Mouse (Mus musculus): ENCODE results near the gene Pdzd2. TPM values are rescaled to one million over a fixed set of nuclear protein-coding genes. Genes with fewer than 3 reads are reported as not detected.

Pdzd2 gene
- polyA plus RNA-seq, 1 experiment from 2014 or later, result 7.3 TPM

- WGBS, result 79% methylated on average over 1 of the region's 1 CpGs
- no peak for DNase-seq (ENCODE audit: low spot score)
- H3K4me3 ChIP-seq, result no peak overlapping the region
- no peaks in the 10 kb centered on the region for H3K27me3 ChIP-seq (ENCODE audit: insufficient read depth, poor library complexity, severe bottlenecking)
- peaks cover 27% of the 10 kb centered on the region for H3K4me1 ChIP-seq
- no peaks in the 10 kb centered on the region for H3K9me3 ChIP-seq
- H3K36me3 ChIP-seq, result no peaks in the 10 kb centered on the region
- H3K27ac ChIP-seq, result no peak overlapping the region
Measured at GRCm38 (mm10) chr15:12757757-12758156, 18.0 kb upstream of the Pdzd2 start.

GRCm38 (mm10) chr15:12753201-12753600 lies 13.5 kb upstream of the Pdzd2 start:
- 37% methylated on average over 4 of the region's 4 CpGs for WGBS
- no peaks in the 10 kb centered on the region for H3K9me3 ChIP-seq
- no peaks in the 10 kb centered on the region; the same call in 1 of the 2 replicates for H3K27me3 ChIP-seq (ENCODE audit: insufficient read depth, poor library complexity, severe bottlenecking)
- H3K4me3 ChIP-seq, result no peak overlapping the region
- H3K4me1 ChIP-seq, result peaks cover 40% of the 10 kb centered on the region
- H3K27ac ChIP-seq, result peak overlapping the region; percentile 16; the same call in 1 of the 2 replicates
- no peaks in the 10 kb centered on the region for H3K36me3 ChIP-seq
- DNase-seq (ENCODE audit: low spot score), result peak; percentile 78

- Histone ChIP-seq H3K4me1 (peaks cover 38% of the 10 kb centered on the region), H3K9me3 (no peaks in the 10 kb centered on the region), H3K4me3 (no peak overlapping the region), H3K27me3 (ENCODE audit: insufficient read depth, poor library complexity, severe bottlenecking) (no peaks in the 10 kb centered on the region; the same call in 1 of the 2 replicates), H3K27ac (peak overlapping the region; percentile 81; the same call in 1 of the 2 replicates), H3K36me3 (no peaks in the 10 kb centered on the region)
- DNase-seq (ENCODE audit: low spot score), result no peak
- 83% methylated on average over 8 of the region's 8 CpGs for WGBS
Measured at GRCm38 (mm10) chr15:12750963-12751362, 11.2 kb upstream of the Pdzd2 start.

- Histone ChIP-seq H3K36me3 (no peaks in the 10 kb centered on the region), H3K27ac (peak overlapping the region; percentile 81), H3K9me3 (no peaks in the 10 kb centered on the region), H3K4me1 (peaks cover 38% of the 10 kb centered on the region), H3K27me3 (ENCODE audit: insufficient read depth, poor library complexity, severe bottlenecking) (no peaks in the 10 kb centered on the region; the same call in 1 of the 2 replicates), H3K4me3 (peak overlapping the region; percentile 12; the same call in 1 of the 2 replicates)
- peak; percentile 90 for DNase-seq (ENCODE audit: low spot score)
- 30% methylated on average over 11 of the region's 11 CpGs for WGBS
Measured at GRCm38 (mm10) chr15:12749549-12750301, 10.0 kb upstream of the Pdzd2 start.

GRCm38 (mm10) chr15:12742117-12742906 lies 2.6 kb upstream of the Pdzd2 start:
- Histone ChIP-seq H3K27ac (no peak overlapping the region), H3K9me3 (no peaks in the 10 kb centered on the region), H3K36me3 (no peaks in the 10 kb centered on the region), H3K27me3 (ENCODE audit: insufficient read depth, poor library complexity, severe bottlenecking) (peaks cover 22% of the 10 kb centered on the region), H3K4me1 (peaks cover 22% of the 10 kb centered on the region), H3K4me3 (no peak overlapping the region)
- 76% methylated on average over 6 of the region's 6 CpGs for whole genome bisulfite sequencing
- DNase-seq (ENCODE audit: low spot score), result no peak

GRCm38 (mm10) chr15:12738301-12739093 lies 1.2 kb downstream of the Pdzd2 start:
- Histone ChIP-seq H3K9me3 (no peaks in the 10 kb centered on the region), H3K4me3 (peak overlapping the region; percentile 80), H3K4me1 (peaks cover 28% of the 10 kb centered on the region), H3K27ac (no peak overlapping the region), H3K36me3 (no peaks in the 10 kb centered on the region), H3K27me3 (ENCODE audit: insufficient read depth, poor library complexity, severe bottlenecking) (peaks cover 28% of the 10 kb centered on the region)
- WGBS, result 39% methylated on average over 10 of the region's 10 CpGs
- no peak for DNase-seq (ENCODE audit: low spot score)

GRCm38 (mm10) chr15:12735208-12735607 lies 4.5 kb downstream of the Pdzd2 start:
- no peak for DNase-seq (ENCODE audit: low spot score)
- WGBS, result 34% methylated on average over 2 of the region's 2 CpGs

GRCm38 (mm10) chr15:12734221-12734620 lies 5.5 kb downstream of the Pdzd2 start:
- H3K27me3 ChIP-seq (ENCODE audit: insufficient read depth, poor library complexity, severe bottlenecking), result peaks cover 17% of the 10 kb centered on the region
- H3K4me3 ChIP-seq, result no peak overlapping the region
- no peaks in the 10 kb centered on the region for H3K9me3 ChIP-seq
- 60% methylated on average over 4 of the region's 4 CpGs for WGBS
- peaks cover 22% of the 10 kb centered on the region for H3K4me1 ChIP-seq
- DNase-seq (ENCODE audit: low spot score), result no peak
- no peak overlapping the region for H3K27ac ChIP-seq
- H3K36me3 ChIP-seq, result no peaks in the 10 kb centered on the region

More at GRCm38 (mm10) chr15:12735208-12735607, 4.5 kb downstream of the Pdzd2 start:
- no peaks in the 10 kb centered on the region for H3K9me3 ChIP-seq
- no peak overlapping the region for H3K4me3 ChIP-seq
- peaks cover 32% of the 10 kb centered on the region for H3K4me1 ChIP-seq
- peaks cover 19% of the 10 kb centered on the region for H3K27me3 ChIP-seq (ENCODE audit: insufficient read depth, poor library complexity, severe bottlenecking)
- no peaks in the 10 kb centered on the region for H3K36me3 ChIP-seq
- H3K27ac ChIP-seq, result no peak overlapping the region

GRCm38 (mm10) chr15:12732613-12733012 lies 7.1 kb downstream of the Pdzd2 start:
- Histone ChIP-seq H3K36me3 (no peaks in the 10 kb centered on the region), H3K27me3 (ENCODE audit: insufficient read depth, poor library complexity, severe bottlenecking) (peaks cover 7% of the 10 kb centered on the region; the same call in 1 of the 2 replicates), H3K27ac (no peak overlapping the region), H3K9me3 (no peaks in the 10 kb centered on the region), H3K4me3 (no peak overlapping the region), H3K4me1 (peaks cover 19% of the 10 kb centered on the region)
- DNase-seq (ENCODE audit: low spot score), result no peak
- 68% methylated on average over 11 of the region's 11 CpGs for WGBS

GRCm38 (mm10) chr15:12728381-12728780 lies 11.3 kb downstream of the Pdzd2 start:
- Histone ChIP-seq H3K36me3 (no peaks in the 10 kb centered on the region), H3K27ac (no peak overlapping the region), H3K27me3 (ENCODE audit: insufficient read depth, poor library complexity, severe bottlenecking) (no peaks in the 10 kb centered on the region), H3K9me3 (no peaks in the 10 kb centered on the region), H3K4me3 (no peak overlapping the region), H3K4me1 (peaks cover 19% of the 10 kb centered on the region; the same call in 1 of the 2 replicates)
- WGBS, result 69% methylated on average over 4 of the region's 4 CpGs
- no peak for DNase-seq (ENCODE audit: low spot score)

- Histone ChIP-seq H3K27me3 (ENCODE audit: insufficient read depth, poor library complexity, severe bottlenecking) (no peaks in the 10 kb centered on the region), H3K9me3 (no peaks in the 10 kb centered on the region), H3K27ac (no peak overlapping the region), H3K4me3 (no peak overlapping the region), H3K4me1 (peaks cover 19% of the 10 kb centered on the region; the same call in 1 of the 2 replicates), H3K36me3 (no peaks in the 10 kb centered on the region)
- no peak for DNase-seq (ENCODE audit: low spot score)
- 41% methylated on average over 5 of the region's 5 CpGs for WGBS
Measured at GRCm38 (mm10) chr15:12725256-12725655, 14.5 kb downstream of the Pdzd2 start.

GRCm38 (mm10) chr15:12721684-12722500 lies 17.8 kb downstream of the Pdzd2 start:
- 74% methylated on average over 6 of the region's 6 CpGs for WGBS

More at GRCm38 (mm10) chr15:12721684-12722500, 17.8 kb downstream of the Pdzd2 start:
- Histone ChIP-seq H3K4me3 (no peak overlapping the region), H3K9me3 (no peaks in the 10 kb centered on the region), H3K4me1 (peaks cover 25% of the 10 kb centered on the region; the same call in 1 of the 2 replicates), H3K36me3 (no peaks in the 10 kb centered on the region), H3K27ac (no peak overlapping the region), H3K27me3 (ENCODE audit: insufficient read depth, poor library complexity, severe bottlenecking) (no peaks in the 10 kb centered on the region)
- no peak for DNase-seq (ENCODE audit: low spot score)

Measured in heart, embryonic 10.5 days (tissue).